Mouse (Mus musculus) frontal cortex, postnatal 36 days (tissue): ENCODE measurements around the gene Rcn3.

Experiments
- DNase-seq, 2 experiments: peaks; one replicate each; pipeline ENCODE4 v3.0.0; 2022; ENCODE audit warnings: low spot score in 2 of 2

The Rcn3 gene

DNA sequence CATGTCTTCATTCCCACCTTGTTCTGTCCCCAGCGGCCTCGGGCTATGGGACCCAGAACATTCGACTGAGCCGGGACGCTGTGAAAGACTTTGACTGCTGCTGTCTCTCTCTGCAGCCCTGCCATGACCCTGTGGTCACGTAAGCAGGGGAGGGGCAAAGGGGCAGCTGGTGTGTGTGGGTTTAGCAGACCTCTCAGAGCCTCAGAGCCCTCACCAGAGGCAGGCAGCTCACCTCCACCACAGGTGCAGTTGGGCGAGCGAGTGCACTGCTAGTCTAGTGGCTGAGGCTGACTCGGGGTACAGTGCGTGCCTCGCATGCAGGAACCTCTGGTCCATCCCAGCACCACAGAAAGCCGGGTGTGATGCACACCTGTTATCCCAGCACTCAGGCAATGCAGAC lies 18.1 kb downstream of the Rcn3 start:
- DNase-seq = no peak

DNA sequence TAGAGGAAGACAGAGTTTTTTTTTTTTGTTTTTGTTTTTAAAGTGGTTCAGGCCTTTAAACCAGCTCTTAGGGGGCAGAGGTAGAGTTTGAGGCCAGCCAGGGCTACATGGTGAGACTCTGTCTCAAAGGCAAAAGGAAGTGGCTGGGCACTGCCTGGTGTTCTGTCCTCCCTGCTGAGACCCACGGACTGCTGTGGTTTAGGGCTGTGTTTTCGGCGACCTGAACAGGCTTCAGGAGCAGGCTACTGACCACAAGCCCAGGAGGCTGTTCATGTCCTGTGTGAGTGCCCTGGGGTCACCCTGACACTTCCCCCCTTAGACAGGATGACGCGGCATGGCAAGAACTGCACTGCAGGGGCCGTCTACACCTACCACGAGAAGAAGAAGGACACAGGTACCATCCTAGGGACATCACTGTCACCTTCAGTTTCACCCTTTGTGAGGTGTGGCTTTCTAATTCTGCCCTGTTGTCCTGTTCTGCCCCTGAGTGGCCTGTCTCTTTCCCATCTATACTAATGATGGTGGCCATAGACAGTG lies 18.8 kb downstream of the Rcn3 start:
- no peak for DNase-seq

DNA sequence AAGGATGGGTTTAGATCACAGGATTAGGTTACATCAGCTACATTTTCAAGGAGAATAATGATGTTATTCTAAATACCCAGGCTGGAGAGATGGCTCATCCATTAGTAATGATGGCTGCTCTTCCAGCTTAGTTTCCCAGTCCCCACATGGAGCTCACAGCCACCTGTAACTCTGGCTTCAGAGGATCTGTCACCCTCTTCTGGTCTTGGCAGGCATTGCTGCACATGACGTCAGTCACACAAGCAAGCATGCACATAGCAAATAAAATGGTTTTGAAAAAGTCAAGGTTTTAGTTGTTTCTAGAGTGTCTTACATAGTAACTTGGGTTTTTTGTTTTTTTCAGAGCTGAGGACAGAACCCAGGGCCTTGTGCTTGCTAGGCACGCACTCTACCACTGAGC lies 19.8 kb downstream of the Rcn3 start:
- no peak for DNase-seq

DNA sequence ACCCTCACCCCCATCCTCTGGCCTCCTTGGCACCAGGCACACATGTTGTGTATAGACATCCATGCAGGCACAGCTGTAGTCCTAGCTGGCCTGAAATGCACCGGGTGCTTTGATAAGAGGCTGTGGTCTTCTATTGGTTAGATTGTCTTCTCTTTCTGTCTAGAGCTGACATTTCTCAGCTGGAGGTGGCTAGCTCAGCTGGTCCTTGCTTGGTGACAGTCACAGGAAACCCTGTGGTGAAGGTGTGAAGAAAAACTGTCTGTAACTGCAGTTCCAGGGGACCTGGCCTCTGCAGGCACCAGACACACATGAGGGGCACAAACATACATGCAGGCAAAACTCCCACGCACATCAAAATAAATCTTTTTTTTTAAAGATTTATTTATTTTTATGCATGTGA lies 22.4 kb downstream of the Rcn3 start:
- no peak for DNase-seq

DNA sequence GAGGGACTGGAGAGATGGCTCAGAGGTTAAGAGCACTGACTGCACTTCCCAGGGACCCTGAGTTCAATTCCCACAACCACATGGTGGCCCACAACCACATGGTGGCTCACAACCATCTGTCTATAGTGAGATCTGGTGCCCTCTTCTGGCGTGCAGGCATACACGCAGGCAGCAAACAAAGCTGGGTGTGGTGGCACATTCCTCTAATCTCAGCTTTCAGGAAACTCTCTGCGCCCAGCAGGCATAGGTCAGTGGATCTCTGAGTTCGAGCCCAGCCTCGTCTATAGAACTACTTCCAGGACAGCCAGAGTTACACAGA lies 24.1 kb downstream of the Rcn3 start:
- DNase-seq = no peak

DNA sequence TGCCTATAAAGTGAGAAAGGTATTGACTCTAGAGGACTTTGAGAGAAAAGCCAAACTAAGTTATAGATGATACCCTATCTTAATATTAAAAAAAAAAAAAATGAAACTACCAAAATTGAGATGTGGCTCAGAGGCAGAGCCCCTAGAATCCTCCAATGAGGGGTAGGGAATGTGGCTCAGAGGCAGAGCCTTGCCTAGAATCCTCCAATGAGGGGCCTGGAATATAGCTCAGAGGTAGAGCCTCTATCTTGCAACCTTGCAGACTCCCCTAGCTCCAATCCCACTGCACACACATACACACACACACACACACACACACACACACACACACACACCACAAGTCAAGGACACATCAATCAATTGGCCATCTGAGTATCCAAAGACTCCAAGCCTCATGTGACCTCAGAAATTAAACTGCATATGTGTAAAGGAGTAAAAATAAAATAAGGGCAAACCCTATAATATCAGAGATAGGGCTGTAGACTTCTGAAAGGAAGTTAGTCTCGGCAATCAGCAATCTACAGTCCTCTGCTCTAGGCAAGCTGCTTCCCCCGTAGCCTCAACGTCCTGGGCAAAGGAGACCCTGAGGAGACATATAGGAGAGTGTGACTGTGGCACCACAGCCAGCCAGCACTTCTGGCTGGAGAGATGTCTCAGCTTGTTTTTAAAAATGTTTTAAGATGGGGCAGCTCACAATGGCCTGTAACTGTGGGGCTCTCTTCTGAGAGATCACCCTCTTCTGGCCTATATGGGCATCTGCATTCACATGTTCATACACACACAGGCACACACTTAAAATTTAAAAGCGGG lies 24.6 kb downstream of the Rcn3 start:
- no peak for DNase-seq

DNA sequence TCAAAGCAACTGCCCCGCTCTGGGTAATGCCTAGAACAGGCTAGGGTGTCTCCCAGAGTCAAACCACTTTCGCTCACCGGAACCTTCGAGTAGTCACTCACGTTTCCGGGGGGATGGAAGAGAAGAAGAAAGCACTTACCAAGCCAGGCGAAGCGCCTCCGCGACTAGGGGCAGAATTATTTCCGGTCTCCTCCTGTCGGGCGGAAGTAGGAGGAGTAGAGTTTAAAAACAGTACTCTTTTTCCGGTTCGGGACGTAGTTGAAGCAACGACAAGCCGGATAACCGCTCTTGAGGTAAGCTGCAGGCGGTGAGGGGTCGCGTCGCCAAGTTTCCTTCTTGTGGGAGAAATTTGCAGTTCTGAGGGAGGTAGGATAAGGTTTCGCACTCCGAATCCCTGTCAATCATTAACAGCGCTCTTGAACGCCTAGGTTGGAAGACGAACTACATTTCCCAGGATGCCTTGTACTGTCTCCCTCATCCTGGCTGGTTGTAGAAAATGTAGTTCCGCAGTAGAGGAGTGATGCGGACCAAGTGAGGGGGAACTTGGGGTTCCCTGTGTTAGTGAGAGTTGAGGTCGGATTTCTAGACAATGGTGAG lies 29.7 kb downstream of the Rcn3 start, which contains the start of the genes Nosip and Prrg2:
Nosip (plus strand) TSS at position 191 of the 597 bp plus-strand sequence.
Prrg2 (minus strand) TSS at position 439 of the 597 bp plus-strand sequence.
- DNase-seq = peak; percentile 94 to 96

DNA sequence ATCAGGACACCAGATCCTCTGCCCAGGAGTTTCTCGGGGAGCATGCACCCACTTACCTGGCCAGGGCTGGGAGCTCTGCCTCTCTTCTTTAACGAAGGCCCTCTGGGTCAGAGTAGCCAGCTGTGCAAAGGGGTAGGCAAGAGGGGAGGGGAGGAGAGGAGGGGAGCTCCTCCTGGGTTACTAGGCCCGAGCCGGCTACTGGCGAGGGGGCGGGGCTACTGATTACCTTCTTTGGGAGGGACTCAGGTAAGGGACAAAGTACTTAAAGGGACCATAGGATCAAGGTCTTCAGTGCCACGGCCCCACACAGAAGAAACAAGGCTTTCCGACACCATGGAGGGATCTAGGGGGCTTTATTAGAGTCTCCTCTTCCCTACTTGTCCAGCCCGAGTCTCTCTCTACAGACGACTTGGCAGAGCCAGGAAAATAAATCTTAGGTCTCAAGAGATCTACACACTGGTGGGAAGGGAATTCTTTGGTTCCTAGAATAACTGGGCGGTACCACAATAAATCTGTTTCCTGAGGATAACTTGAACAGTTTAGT lies 30.4 kb downstream of the Rcn3 start:
- DNase-seq = no peak

DNA sequence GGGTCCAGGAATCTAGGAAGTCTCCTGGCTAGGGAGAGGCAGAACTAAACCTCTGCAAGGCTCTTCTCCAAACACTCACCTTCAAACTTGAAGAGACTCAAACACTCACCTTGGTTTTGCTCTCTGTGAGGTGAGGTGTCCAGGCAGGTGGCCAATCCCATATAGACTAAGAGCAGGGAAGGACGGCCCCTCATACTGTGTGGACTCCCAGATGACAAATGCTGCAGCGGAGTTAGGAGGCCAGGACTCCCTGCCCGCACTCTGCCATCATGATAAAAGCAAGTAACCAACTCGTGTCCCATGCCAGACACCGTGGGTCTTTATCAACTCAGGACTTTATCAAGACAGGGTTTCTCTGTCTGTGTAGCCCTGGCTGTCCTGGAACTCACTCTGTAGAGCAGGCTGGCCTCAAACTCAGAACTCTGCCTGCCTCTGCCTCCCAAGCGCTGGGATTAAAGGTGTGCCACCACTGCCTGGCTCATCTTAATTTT lies 31.3 kb downstream of the Rcn3 start:
- no peak for DNase-seq

DNA sequence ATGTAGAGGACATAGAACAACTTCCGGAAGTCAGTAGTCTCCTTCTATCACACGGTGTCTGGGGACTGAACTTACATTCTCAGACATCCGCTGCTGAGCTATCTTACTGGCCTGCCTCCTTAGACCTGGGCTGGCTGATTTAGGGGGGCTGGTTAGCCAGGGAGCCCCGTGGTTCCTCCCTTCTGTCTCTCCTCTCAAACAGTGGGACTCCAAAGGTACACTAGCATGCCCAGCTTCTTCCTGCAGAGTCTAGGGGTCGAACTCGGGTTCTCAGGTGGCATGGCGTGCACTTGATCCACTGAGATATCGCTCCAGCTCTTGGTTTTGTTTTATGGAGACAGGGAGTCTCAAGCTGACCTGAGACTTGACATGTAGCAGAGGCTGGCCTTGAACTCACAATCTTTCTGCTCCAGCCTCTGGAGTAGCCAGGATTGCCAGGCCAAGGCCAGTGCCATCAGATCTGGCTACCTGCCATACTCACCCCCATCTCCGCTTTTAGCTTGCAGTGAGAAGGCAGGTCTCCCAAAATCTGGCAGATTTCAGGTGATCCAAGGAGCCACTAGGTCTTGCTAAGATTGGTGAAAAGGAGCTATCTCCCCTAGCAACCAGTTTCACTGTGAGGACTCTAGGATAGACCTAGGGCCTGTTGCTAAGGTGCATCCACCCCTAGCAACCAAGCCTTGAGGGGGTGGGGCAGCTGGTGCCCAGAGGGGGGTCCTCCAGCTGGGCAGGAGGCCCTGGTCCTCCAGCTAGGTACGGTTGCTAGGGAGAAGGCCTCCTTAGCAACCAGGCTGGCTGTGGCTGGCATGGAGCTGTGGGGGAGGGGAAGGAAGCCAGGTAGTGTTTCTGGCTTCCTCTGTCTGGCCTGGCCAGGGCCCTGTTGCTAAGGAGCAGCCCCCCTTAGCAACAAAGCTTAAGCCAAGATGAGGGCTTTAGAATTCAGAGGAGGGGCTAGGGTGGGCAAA lies 33.1 kb downstream of the Rcn3 start:
- DNase-seq = no peak

DNA sequence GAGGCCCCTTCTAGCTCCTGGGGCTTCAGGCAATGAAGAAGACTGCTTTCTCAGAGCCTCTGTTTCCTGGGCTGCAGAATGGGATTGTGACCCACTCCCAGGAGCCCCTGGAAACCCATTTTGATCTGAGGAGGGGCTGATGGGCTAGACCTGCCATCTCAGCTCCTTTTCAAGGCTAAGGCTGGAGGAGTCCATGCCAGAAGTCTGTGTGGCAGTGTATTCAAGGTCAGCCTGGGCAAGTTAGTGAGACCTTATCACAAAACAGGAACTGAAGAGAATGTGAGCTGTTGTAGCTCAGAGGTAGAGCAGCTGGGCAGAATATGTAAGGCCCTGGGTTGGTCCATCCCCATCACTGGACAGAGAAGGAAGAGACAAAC lies 35.1 kb downstream of the Rcn3 start:
- DNase-seq = no peak

DNA sequence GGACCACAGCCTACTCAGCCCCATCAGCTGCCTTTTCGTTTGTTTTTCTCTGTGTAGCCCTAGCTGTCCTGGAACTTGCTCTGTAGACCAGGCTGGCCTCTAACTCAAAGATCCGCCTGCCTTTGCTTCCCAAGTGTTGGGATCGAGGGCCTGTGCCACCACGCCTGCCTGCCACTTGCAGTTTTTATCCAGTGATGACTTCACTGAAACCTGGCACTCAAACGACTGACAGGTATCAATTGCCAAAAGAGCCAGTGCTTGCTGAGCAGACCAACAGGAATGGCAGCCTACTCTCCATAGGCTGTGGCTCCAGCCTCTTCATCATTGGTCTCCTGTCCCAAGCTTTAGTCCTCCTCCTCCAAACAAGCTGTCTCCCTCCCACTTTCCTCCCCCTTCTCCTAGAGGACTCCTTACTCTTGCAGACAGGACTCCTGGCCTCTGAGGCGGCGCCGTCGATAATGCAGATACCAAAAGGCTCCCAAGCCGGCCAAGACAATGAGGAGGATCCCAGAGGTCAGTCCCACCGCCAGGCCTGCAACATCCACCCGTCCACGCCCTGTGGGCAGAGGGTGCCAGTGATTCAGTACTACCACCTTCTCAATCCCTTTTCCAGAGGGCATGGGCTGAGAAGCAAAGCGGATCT lies 35.6 kb downstream of the Rcn3 start:
- no peak for DNase-seq

DNA sequence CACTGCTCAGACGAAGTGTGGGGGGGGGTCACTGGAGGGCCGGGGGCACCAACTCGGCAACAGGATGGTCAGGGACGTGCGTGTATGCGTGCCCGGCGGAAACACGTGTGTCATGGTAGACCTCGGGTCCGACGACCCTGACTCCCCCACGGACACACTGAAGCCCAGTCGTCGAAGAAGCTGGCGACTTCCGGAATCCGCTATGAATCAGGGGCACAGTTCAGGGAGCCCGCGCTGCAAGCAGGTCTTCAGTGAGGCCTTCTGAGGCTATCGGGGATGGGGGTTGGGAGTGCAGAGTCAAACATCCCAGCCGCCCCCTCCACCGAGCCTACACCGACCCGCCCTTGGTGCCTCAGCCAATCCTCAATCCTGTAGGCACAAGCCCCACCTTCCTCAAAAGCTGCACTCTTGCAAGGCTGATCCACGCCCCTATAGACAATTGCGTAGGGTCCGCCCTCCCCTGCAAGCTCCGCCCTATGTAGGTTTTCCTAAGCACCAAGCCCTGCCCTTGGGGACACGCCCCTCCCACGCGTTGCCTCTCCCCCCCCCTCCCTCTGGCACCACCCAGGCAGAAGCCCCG lies 38.0 kb downstream of the Rcn3 start:
- peak; percentile 88 to 93 for DNase-seq

DNA sequence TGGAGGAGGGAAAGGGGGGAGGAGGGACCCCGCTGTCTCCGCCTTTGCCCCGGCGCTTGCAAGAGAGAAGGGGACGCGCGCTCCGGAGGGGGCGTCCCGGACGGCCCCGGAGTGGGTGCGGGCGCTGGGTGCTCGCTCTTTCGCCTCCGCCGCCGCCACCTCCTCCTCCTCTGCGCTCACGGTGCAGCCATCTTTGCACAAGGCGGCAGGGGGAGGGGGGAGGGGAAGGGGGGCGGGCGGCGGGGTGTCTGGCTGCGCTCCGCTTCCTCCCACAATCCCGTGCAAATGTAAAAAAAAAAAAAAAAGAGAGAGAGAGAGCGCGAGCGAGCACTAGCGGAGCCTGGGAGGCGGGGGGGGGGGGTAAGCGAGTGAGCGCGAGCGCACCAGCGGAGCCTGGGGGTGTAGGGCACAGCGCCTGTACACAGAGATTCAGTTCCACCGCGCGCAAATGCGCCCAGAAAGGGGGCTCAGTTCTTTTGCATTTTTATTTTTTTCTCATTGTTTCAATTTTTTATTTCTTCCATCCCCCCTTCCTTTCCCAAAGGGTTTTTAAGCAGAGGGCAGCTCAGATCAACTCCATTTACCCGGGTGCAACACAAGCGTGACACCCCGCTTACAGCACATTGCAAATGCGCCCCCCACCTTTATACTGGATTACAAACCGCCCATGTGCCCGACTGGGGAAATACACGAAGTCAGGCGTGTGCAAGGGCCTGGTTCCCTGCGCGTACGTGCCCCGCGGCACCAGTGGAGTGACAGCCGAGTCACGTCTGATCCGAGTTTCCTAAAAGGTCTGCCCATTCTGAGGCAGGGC lies 38.7 kb downstream of the Rcn3 start:
- DNase-seq = peak; percentile 55 to 67

DNA sequence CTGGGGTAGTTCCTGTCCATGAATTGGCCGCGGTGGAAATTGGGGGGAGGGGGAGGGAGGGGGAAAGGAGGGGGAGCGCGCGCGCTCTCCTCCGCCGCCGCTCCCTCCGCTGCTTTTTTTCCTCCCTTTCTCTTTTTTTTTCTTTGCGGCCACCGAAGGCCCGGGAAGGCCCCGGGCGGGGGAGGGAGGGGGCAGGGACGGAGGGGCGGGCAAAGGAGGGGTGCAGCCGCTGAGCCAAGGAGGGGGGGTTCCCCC lies 39.2 kb downstream of the Rcn3 start, which contains the start of gene Prr12:
Prr12 (minus strand) TSS at position 20 of the 255 bp plus-strand sequence.
- DNase-seq = no peak

DNA sequence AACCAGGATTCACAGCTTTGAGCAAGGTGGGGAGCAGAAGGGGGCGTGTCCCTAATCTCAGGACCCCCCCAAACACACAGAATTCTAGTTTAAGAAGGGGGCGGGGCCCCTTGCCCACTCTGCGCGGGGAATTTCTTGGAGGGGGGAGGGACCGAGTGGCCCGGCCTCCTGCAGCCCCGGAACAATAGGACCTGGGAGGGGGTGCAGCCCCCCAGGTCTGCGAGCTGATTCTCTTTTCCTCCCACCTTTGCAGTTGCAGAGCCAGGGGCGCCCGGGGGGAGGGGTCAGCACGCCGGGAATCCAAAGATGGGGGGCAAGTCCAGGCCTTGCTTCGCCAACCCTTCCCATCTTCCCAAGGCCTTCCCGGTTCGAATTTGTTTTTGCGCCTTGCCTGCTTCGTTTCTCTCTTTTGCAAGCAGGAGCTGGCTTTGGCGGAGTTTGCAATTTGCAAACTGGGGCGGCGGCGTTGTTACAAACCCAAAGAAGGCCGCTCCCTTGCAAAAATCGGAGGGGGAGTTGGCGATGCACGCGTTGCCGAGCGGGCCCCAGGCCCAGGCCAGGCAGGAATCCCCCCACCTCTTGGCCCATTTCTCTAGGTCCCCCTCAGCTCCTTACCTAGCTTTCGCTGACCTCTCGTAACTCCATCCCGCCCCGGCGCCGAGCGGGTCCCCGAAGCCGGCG lies 39.7 kb downstream of the Rcn3 start:
- peak; percentile 58 to 64 for DNase-seq

DNA sequence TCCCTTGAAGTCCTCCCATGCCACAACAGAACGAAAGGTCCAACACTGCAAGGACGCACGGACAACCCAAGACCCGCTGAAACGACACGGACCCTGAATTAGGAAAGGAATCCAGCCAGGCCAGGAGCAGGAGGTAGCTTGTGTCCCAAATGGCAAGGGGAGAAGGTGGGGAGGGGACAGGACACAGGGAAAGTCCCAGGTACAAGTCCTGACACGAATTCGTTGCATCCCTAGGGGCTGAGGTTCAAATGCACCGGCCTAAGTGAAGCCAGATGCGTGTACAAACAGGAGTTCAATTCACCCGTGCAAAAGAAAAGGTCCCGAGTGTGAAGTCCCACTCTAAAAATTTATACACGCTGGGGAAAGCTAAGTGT lies 40.4 kb downstream of the Rcn3 start:
- no peak for DNase-seq

DNA sequence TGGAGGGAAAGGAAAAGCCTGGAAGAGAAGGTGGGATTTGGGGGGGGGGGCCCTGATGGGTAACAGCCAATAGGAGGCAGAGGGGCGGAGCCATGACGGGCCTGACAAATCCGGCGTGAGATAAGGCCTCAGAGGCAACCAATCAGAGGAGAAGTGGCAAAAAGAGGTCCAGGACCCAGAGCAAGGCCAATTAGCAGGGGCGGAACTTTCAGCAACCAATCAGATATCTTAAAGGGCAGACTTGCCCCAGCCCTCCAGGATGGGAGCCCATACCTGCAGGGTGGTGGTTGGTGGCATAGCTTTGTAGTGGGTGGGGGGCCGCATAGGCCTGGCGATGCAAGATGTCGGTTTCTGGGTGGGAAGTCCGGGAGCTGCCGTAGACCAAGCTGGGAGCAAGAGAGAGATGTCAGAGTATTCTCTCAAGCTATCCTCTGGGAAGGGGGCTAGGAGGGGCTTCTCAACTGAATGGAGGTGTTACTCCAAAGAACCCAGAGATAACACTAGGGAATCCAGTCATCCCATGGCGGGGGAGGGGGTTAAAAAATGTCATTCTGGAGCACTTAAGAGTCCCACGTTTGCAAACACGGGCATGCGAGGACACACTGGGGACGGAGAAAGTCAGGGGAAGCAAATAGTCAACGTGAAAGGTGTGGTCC lies 40.9 kb downstream of the Rcn3 start:
- DNase-seq = peak; percentile 58 to 64
